24 mouse cellular contexts compared by ENCODE assay signal in the genomic region with DNA sequence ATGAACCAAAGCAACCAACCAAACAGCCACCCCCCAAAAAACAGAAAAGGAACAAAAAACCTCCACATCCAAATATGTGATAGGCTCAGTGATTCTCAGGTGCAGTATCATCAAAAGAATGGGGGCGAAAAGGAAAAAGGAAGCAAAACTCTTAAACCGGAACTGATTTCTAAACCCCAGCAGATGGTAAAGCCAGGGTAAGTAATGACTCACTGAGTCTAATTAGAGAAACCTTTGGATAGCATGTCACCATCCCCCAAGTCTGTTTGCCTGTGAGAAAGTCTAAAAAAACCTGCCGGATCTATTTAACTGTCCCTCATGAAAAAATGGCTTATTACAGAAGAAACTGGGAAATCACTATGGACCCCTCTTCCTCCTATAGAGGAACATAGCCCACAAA.
DNase-seq lines count a peak whose midpoint lies in the region; ATAC-seq and TF ChIP-seq lines count a peak whose summit lies in the region.
"Had no signal": no experiment of that assay in that cellular context is flagged by ENCODE, and none has a peak within 500 bp of the region (broad histone marks: within the 10 kb centered on the region; RNA-seq: fewer than 3 reads in every experiment).

No protein-coding gene starts in this region.

- WGBS in cerebellum, adult 2 months: 74% methylated on average over 3 of the region's 3 CpGs

- TF ChIP-seq EP300 in CH12.LX (IDR thresholded peaks at IDR 0.05; ENCODE audit: low read length): peak; percentile 91

- no peak overlapping the region; the same call in 1 of the 2 replicates for H3K4me2 ChIP-seq in CH12.LX (ENCODE audit: insufficient read depth, low read depth, poor library complexity, severe bottlenecking)
- H3K4me2 ChIP-seq: forebrain, embryonic 13.5 days; heart, embryonic 13.5 days; hindbrain, embryonic 15.5 days had no signal

- H3K27ac ChIP-seq in CH12.LX (ENCODE audit: insufficient read depth, low read depth): no peak overlapping the region
- H3K27ac ChIP-seq in cerebellum, adult 2 months (ENCODE audit: insufficient read depth, low read length): no peak overlapping the region
- H3K27ac ChIP-seq: forebrain, embryonic 10.5 days; forebrain, embryonic 13.5 days; heart, adult 2 months; heart, embryonic 10.5 days; heart, embryonic 13.5 days; hindbrain, embryonic 15.5 days had no signal

- peak; percentile 77 for DNase-seq in CH12.LX (ENCODE audit: extremely low read depth)
- DNase-seq in cerebellum, adult 2 months: no peak
- no peak for DNase-seq in layer of hippocampus, postnatal 36 days
- DNase-seq in left cerebral cortex, adult 18-20 months (ENCODE audit: low spot score in 2 of 2): no peak
- DNase-seq: adrenal gland, postnatal 10 days; adrenal gland, postnatal 36 days; cerebellum, adult 11 months; cerebellum, adult 8-10 months; cerebellum, postnatal 10 days; cerebellum, postnatal 36 days; gastrocnemius, postnatal 25 days; heart, adult 2 months; heart, postnatal 14 days; heart, postnatal 4 days had no signal

- in situ Hi-C loops in CH12.LX (cut with MboI; ENCODE audit: low pct_ligation_motif_present, low pct_unique_long_range_greater_than_20kb, low sequenced_read_pairs): no loop called here

- peak; percentile 73 for ATAC-seq in common myeloid progenitor, adult 5-6 weeks (replicated peaks; ENCODE audit: low read depth, poor library complexity, severe bottlenecking)
- ATAC-seq in megakaryocyte progenitor cell, adult 5-6 weeks (replicated peaks; ENCODE audit: poor library complexity): peak; percentile 83
- ATAC-seq: forebrain, embryonic 13.5 days; forebrain, embryonic 16.5 days; Patski had no signal

- no peaks in the 10 kb centered on the region for H3K36me3 ChIP-seq in CH12.LX (replicated peaks in 1 of 2; ENCODE audit: control insufficient read depth in 1 of 2, insufficient read depth in 1 of 2, low read length in 1 of 2)
- H3K36me3 ChIP-seq: forebrain, embryonic 10.5 days; G1E; heart, embryonic 10.5 days; heart, embryonic 13.5 days; hindbrain, embryonic 15.5 days had no signal

- no peaks in the 10 kb centered on the region for H3K9me3 ChIP-seq in CH12.LX (replicated peaks; ENCODE audit: low read length)
- H3K9me3 ChIP-seq: forebrain, embryonic 10.5 days; forebrain, embryonic 13.5 days; G1E; heart, embryonic 10.5 days; heart, embryonic 13.5 days; hindbrain, embryonic 15.5 days had no signal

- no peak overlapping the region for H3K9ac ChIP-seq in CH12.LX (ENCODE audit: insufficient read depth, low read depth)
- H3K9ac ChIP-seq: forebrain, embryonic 13.5 days; heart, embryonic 13.5 days; hindbrain, embryonic 15.5 days had no signal

- H3K79me2 ChIP-seq in CH12.LX (replicated peaks; ENCODE audit: control insufficient read depth, extremely low read depth, insufficient read depth, poor library complexity, severe bottlenecking): no peaks in the 10 kb centered on the region

- TF ChIP-seq CTCF in CH12.LX (conservative IDR thresholded peaks at IDR 0.05 in 1 of 2, IDR thresholded peaks at IDR 0.05 in 1 of 2; ENCODE audit: low read depth in 2 of 2, low read length in 2 of 2): no peak
- no peak for TF ChIP-seq CTCF in cerebellum, adult 2 months (IDR thresholded peaks at IDR 0.05; ENCODE audit: borderline replicate concordance, insufficient read depth, low read depth, low read length)

- H3K4me3 ChIP-seq in CH12.LX (replicated peaks in 1 of 3; ENCODE audit: low read depth in 2 of 3, low read length in 2 of 3, poor library complexity in 1 of 3): no peak overlapping the region
- H3K4me3 ChIP-seq in cerebellum, adult 2 months (replicated peaks; ENCODE audit: insufficient read depth, low read depth, low read length): no peak overlapping the region
- H3K4me3 ChIP-seq: forebrain, embryonic 10.5 days; forebrain, embryonic 13.5 days; heart, adult 2 months; heart, embryonic 10.5 days; heart, embryonic 13.5 days; hindbrain, embryonic 15.5 days had no signal

- dilution Hi-C loops in CH12.LX (cut with MboI; ENCODE audit: extremely low pct_ligation_motif_present, extremely low pct_unique_long_range_greater_than_20kb, low sequenced_read_pairs): no loop called here

- no peak for TF ChIP-seq POLR2A in CH12.LX (IDR thresholded peaks at IDR 0.05; ENCODE audit: low read depth, low read length)
- no peak for TF ChIP-seq POLR2A in cerebellum, adult 2 months (IDR thresholded peaks at IDR 0.05; ENCODE audit: borderline replicate concordance, insufficient read depth, low read length)

- H3K27me3 ChIP-seq in CH12.LX (replicated peaks): no peaks in the 10 kb centered on the region
- no peaks in the 10 kb centered on the region for H3K27me3 ChIP-seq in cerebellum, adult 2 months (ENCODE audit: control insufficient read depth, insufficient read depth, low read length)
- H3K27me3 ChIP-seq: forebrain, embryonic 13.5 days; heart, embryonic 13.5 days; hindbrain, embryonic 15.5 days had no signal

- peaks cover 5 to 31% of the 10 kb centered on the region in 2 experiments; a peak in 3 of 4 replicates for H3K4me1 ChIP-seq in CH12.LX (ENCODE audit: control insufficient read depth in 1 of 2, insufficient read depth in 2 of 2)
- H3K4me1 ChIP-seq in cerebellum, adult 2 months (ENCODE audit: control insufficient read depth, insufficient read depth, low read length): no peaks in the 10 kb centered on the region
- H3K4me1 ChIP-seq: forebrain, embryonic 10.5 days; forebrain, embryonic 13.5 days; heart, embryonic 10.5 days; heart, embryonic 13.5 days; hindbrain, embryonic 15.5 days had no signal

- no peak for TF ChIP-seq RAD21 in CH12.LX (IDR thresholded peaks at IDR 0.05; ENCODE audit: low read depth, low read length)

TF ChIP-seq in CH12.LX, 34 proteins besides CTCF, POLR2A, EP300 and RAD21:
- no peak for TF ChIP-seq TBP (conservative IDR thresholded peaks at IDR 0.05; ENCODE audit: low read depth, low read length)
- no peak for TF ChIP-seq MXI1 (IDR thresholded peaks at IDR 0.05; ENCODE audit: low read depth, low read length)
- no peak for TF ChIP-seq NRF1 (IDR thresholded peaks at IDR 0.05; ENCODE audit: low read depth, low read length)
- no peak for TF ChIP-seq PAX5 (IDR thresholded peaks at IDR 0.05; ENCODE audit: low read length)
- TF ChIP-seq USF2 (conservative IDR thresholded peaks at IDR 0.05; ENCODE audit: low read depth, low read length): no peak
- TF ChIP-seq MYC (IDR thresholded peaks at IDR 0.05; ENCODE audit: low read depth, low read length): no peak
- TF ChIP-seq ELF1 (IDR thresholded peaks at IDR 0.05; ENCODE audit: low read depth, low read length): no peak
- no peak for TF ChIP-seq SMC3 (IDR thresholded peaks at IDR 0.05; ENCODE audit: low read depth, low read length)
- 0 out of 2 replicates have a peak, but pooled peaks have one; percentile 48 for TF ChIP-seq TCF12 (IDR thresholded peaks at IDR 0.05; ENCODE audit: low read depth, low read length)
- TF ChIP-seq UBTF (IDR thresholded peaks at IDR 0.05; ENCODE audit: low read depth, low read length): no peak
- TF ChIP-seq ZNF384 (IDR thresholded peaks at IDR 0.05; ENCODE audit: low read depth, low read length): peak; percentile 66
- peak; percentile 73 for TF ChIP-seq JUN (IDR thresholded peaks at IDR 0.05; ENCODE audit: insufficient read depth, low read depth, low read length)
- 0 out of 2 replicates have a peak, but pooled peaks have one; percentile 65 for TF ChIP-seq CHD2 (IDR thresholded peaks at IDR 0.05; ENCODE audit: low read length)
- TF ChIP-seq MEF2A (IDR thresholded peaks at IDR 0.05; ENCODE audit: borderline replicate concordance, low read depth, low read length): peak; percentile 89
- no peak for TF ChIP-seq GABPA (IDR thresholded peaks at IDR 0.05; ENCODE audit: insufficient replicate concordance, low read depth, low read length)
- TF ChIP-seq HCFC1 (IDR thresholded peaks at IDR 0.05; ENCODE audit: low read depth, low read length): peak; percentile 53; the same call in 1 of the 2 replicates
- no peak for TF ChIP-seq KAT2A (IDR thresholded peaks at IDR 0.05; ENCODE audit: insufficient replicate concordance, low read length)
- TF ChIP-seq CHD1 (IDR thresholded peaks at IDR 0.05; ENCODE audit: low read depth, low read length): no peak
- no peak for TF ChIP-seq SIN3A (IDR thresholded peaks at IDR 0.05; ENCODE audit: low read length)
- peak; percentile 76 for TF ChIP-seq JUND (conservative IDR thresholded peaks at IDR 0.05; ENCODE audit: low read depth, low read length)
- TF ChIP-seq E2F4 (IDR thresholded peaks at IDR 0.05; ENCODE audit: insufficient replicate concordance, low read depth, low read length): no peak
- no peak for TF ChIP-seq ZC3H11A (IDR thresholded peaks at IDR 0.05; ENCODE audit: low read depth, low read length)
- TF ChIP-seq IRF4 (IDR thresholded peaks at IDR 0.05; ENCODE audit: low read depth, low read length): peak; percentile 76
- peak; percentile 85; the same call in 1 of the 2 replicates for TF ChIP-seq RCOR1 (conservative IDR thresholded peaks at IDR 0.05; ENCODE audit: low read depth, low read length)
- TF ChIP-seq ZKSCAN1 (IDR thresholded peaks at IDR 0.05; ENCODE audit: borderline replicate concordance, low read depth, low read length): no peak
- TF ChIP-seq ETS1 (conservative IDR thresholded peaks at IDR 0.05; ENCODE audit: low read depth, low read length): peak; percentile 71
- no peak for TF ChIP-seq MAZ (IDR thresholded peaks at IDR 0.05; ENCODE audit: low read depth, low read length)
- TF ChIP-seq BHLHE40 (IDR thresholded peaks at IDR 0.05; ENCODE audit: low read depth, low read length): peak; percentile 42; the same call in 1 of the 2 replicates
- no peak for TF ChIP-seq ZMIZ1 (IDR thresholded peaks at IDR 0.05; ENCODE audit: low read depth, low read length)
- TF ChIP-seq NELFE (IDR thresholded peaks at IDR 0.05; ENCODE audit: low read depth, low read length): no peak
